Mouse (Mus musculus) embryo, embryonic 10 days (tissue): Measurements from ENCODE around the gene Sbno2.

Source experiments
- DNase-seq: peaks from one replicate; pipeline ENCODE4 v3.0.0-alpha.2; 2015; ENCODE audit warnings: low spot score

Gene Sbno2

DNA sequence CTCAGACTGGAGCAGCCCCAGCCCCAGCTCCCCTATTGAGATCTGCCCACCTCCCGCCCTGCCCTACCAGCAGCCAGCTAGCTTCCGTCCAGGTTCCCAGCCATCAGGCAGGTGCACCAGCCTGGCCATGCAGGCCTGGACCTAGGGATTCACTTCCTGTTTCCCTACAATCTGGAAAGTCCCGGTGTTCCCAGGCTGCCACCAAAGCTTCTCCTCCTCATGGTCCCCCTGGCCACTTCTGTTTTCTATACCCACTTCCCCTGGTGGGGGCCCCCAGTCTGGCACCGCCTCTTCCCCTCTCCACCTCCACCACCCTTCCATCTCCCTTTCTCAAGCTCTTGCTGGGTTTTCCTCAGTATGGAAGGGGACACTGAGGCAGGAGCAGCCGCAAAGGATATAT, at the start of gene Sbno2:
TSS of gene Sbno2 (minus strand) at position 112 of the 400 bp plus-strand sequence.
- DNase-seq, result no peak

DNA sequence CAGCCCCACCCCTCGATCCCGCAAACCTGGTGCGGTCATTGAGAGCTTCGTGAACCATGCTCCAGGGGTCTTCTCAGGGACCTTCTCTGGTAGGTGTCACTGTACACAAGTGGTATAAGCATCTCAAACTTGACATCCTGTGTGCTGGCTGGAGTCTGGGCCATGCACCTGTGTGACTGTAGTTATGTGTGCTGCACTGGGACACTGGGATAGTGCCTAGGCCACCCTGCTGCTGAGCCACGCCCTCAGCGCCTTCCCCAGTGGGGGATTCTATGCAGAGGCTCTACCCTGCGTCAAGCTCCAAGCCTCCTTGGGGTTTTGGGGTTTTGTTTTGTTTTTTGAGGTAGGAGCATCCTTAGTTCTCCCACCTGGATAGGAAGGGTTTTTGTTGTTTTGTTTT, 49.0 kb upstream of the Sbno2 start:
- DNase-seq, result no peak

DNA sequence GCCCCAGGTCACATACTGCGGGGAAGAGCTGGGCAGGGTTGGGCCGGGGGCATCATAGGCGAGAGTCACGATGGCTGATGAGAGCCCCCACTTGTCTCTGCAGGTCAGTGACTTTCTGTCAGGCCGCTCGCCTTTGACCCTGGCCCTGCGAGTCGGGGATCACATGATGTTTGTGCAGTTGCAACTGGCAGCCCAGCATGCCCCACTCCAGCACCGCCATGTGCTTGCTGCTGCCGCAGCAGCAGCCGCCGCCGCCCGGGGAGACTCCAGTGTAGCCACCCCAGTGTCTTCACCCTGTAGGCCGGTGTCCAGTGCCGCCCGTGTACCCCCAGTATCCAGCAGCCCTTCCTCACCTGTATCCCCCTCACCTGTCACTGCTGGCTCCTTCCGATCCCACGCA, 48.3 kb upstream of the Sbno2 start:
- DNase-seq, result no peak

DNA sequence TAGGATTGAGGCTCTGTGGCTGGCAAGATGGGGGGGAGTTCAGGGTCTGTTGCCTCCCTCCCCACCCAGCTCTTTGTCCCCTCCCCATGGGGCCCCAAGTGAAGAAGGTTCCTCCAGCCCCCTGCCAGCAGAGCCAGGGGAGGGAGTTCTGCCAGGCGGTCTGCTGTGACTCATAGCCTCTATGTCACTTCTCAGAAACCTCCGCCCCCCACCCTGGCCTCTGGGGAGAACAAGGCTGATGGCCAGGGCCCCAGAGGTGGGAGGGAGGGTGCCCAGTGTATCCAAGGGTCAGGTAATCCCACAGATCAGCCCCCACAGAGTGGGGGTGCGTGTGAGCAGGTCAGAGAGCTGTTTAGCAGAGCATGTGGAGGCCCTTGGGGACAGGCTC, 47.5 kb upstream of the Sbno2 start:
- no peak for DNase-seq

DNA sequence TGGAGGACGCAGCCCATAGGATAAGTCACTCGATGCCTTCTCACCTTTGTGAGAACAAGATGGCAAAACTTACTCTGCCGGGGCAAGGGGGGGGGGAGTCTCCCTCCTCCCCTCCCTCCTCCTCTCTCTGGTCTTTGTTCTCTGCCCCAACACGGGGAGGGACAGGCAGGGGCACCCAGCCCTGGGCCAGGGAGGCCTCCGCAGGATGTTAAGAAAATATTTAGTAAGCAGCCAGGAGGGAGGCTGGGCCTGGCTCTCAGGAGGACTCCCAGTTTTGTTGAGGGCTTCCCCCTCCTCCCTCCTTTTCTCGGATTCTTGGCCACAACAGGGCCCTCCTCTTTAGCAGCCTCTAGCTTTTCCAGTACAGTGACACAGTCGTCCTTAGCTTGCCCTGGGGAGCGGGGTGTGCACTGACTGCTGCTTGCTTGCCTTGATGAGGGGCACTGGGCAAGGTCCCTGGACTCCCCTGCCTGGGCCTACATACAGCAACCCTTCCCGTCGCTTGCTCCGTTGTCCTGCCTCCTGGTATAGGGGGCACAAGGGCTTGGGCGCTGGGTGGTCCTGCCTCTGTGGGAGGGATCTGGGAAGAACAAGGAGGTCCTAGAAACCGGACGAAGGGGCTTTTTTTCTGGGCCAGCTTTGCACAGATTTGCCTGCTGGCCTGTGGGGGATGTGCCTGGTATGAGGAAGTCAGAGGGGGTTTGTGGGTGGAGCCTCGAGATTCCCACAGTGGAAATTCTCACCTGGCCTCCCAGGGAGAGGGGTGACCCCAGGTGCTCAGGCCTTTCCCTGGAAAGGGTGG, 46.9 kb upstream of the Sbno2 start:
- DNase-seq, result peak; percentile 56

DNA sequence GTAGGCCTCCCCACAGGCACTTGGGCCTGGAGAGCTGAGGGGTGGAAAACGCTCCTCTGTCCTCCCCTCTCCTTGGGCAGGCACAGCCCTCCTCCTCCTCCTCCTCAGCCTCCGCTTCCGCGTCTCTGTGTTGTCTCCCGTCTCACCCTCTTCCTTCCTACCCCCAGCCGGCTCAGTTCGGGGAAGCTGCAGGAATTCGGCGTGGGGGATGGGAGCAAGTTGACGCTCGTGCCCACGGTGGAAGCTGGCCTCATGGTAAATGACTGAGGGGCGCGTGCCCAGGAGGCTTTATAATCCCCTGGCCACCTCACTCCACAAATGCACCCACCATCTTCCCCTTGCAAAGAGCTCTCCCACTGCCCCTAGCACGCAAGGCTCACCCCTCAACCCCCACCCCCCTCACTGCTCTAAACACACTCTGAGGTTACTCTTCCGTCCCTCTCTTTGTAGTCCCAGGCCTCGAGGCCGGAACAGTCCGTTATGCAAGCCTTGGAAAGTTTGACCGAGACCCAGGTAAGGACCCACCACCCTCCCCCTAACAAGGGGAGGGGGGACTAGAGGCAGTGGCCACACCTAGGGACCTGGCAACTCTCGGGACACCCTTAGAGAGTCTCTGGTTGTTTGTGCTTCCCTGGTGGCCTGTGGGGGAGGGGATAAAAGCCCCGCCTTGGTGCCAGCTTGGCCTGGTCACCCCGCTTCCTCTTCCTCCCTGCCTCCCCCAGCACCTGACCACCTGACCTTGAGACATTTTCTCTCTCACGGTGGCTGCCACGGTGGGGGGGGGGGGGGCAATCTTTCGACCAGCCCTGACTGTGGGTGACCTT, 46.1 kb upstream of the Sbno2 start:
- DNase-seq, result peak; percentile 67

DNA sequence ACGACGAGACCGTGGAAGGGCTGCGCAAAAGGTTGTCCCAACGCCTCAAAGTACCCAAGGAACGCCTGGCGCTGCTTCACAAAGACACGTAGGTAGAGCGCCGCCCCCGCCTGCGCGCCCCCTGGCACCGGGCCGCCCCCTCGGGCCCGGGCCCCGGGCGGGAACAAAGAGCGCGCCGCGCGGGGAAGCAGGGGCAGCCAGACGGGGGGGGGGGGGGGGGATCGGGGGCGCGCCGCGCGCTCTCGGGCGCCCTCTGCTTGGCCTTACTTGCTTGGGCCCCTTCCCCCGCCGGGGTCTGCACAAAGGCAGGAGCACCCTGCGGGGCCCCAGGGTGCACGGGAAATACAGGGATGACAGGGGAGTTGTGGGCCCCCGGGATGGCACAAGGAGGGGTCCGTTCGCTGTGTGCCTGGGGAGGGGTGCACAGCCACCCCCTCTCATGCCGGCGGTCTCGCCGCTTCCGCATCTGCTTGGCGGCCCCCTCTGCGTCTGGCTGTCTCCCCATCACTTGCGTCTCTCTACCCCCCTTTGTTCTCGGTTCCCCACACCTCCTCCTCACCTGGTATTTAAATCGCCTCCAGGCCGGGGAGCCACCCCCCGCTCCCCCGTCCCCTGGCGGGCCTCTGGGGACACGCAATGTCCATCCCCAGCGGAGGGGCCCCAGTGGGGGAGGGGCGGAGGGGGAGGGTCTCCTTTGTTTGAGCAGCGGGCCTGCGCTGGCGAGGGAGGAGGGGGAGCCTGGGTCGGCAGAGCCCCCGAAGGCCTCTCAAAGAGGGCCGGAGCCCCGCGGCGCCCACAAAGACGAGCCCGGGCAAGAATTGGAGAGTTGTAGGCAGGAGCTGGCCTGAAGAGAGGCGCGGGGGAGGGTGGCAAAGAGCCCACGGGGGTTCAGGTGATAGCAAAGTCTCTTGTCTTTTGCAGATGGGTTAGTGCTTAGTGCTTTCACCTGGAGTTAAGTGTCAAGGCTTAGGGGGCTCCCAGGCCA, 45.1 kb upstream of the Sbno2 start:
- DNase-seq, result peak; percentile 72

DNA sequence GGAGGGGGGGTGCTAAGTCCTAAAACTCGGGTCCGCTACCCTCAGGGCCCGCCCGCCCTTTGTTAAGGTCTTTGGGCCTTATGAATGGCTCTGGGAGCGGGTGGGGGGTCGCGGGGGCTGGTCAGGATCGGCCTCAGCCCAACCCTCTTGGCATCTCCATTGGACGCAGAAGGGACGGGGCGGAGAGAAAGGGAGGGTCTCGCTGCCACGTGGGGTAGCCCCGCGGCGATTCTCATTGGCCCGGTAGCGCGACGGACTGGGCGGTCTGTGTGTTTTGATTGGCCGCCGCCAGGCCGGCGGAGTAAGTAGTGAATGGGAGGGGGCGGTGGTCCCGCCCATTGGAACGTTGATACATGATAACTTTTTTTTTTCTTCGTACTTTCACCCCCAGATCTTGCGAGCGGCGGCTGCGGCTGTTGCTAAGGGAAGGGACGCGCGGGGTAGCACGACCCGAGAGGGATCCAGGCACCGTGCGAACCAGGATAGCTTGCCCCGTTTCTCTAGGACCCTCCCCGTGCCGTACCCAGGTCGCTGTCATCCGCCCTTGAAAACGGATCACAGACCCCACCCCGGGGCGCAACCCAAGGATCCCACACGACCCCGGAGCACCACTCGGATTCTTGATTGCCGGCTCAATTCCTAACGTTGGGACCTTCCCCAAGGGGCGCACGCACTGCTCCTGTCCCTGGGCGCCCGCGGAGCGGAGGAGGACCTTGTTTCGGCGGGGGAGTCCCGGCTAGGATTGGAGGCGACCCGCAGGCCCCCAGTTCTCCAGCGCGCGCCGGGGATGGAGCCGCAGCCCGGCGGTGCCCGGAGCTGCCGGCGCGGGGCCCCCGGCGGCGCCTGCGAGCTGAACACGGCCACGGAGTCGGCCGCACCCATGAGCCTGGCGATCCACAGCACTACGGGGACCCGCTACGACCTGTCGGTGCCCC, 44.2 kb upstream of the Sbno2 start:
- peak; percentile 99 for DNase-seq

DNA sequence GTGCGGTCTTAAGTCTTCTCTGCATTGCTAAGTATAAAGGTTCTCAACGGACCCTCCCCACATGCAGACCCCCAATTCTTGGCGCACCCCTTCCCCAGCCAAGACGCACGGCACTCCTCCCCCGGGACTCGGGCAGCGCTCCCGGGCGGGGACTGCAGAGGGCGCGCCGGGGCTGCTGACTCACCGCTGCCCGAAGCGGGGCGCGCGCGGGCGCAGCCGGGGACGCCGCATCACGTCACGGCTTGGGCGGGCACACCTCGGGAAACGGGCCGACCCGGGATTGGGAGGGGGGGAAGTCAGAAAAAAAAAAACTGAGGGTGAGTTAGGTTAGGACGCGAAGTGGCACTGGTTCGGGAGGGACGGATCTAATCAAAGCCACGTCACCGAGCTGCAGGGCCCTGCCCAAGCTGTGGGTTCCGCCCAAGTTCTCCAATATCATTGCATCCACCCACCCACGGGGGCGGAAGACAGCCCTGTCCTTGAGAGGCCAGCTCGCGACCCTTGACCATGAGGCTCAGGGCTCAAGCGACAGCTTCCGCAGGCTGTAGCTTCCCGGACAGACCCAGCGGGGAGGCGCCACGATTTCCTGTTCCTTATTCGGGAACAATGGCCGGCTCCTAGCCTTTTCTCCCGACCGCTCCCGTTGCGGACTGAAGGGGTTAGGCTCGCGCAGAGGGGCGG, 43.4 kb upstream of the Sbno2 start:
- DNase-seq, result peak; percentile 93

DNA sequence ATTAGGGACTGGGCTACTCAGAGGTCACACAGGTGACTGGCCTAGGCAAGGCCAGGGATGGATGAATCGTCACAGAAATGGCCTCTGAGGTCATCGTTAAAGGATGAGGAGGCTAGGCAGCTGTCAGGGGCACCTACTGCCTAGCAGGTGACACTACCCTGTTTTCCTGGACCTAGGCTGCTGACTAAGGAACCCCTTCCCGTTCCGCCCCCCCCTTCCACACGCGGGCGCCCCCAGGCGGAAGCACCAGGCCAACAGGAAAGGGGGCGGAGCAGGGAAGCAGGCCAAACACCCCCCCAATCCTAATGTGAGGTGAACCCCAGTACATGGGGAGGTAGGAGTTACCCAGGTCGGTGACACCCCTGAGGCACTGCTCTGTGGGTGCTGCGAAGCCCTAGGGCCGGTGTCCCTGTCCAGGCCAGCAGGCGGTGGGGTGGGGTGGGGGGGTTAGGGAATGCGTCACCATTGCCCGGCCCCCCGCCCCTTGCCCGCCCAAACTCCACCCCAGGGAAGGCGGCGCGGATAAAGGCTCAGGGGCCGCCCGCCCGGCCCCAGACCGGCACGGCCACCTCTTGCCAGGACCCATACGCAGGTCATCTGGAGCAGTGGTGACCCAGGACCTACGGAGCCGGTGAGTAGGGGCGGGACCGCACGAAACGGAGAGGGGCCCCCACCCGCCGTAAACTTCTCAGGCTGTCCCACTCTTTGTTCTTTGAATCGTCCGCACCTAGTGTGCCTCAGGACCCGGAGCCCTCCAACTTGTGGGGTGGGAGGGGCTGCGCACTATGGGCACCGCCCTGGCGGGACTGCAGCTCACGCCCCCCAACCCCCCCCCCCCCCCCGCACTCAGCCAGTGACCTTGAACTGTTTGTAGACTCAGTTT, 42.6 kb upstream of the Sbno2 start, which contains the start of gene Midn:
TSS of gene Midn (plus strand) at position 554 of the 883 bp plus-strand sequence.
- DNase-seq, result peak; percentile 79

DNA sequence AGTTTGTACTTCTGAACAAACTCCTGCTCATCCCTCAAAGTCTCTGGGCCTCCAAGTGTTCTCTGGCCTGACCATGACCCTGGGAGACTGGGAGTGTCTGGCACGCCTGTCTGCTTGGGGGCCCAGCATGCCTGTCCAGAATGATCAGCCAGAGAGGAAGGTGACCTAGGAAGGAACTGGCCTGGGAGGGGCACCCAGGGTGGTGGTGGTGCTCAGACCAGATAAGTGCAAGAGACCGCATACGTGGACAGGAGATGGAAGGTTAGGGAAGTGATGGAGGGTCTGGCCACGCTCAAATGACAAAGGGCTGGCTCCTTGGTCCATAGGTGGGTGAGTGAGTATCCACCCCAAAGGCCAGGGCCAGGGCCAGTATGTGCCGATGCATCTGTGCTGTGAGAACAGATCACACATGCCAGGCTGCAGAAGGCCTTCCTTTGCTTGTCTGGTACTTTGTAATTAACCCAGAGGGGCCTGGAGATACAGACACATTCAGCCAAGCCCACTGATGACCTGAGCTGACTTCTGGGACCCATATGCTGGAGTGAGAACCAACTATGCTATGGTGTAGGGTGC, 41.9 kb upstream of the Sbno2 start:
- DNase-seq, result no peak

DNA sequence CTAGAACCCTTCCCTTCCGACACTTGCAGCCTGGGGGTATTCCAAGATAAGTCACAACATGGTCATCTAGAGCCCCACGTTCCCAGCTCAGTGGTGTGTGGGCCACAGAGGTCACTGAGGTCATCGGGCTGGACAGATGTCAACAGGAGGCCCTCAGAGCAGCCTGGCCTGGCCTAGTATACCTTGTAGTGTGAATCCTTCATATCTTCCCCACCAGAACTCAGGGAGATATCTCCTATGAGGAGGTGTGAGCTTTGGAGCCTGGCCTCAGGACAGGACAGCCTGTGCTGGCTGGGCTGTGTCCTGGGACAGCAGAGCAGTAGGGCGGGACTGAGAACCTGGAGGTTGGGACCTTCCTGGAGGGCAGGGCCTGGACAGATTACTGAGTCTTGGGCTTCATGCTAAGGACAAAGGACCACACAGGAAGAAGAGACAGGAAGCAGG, 41.2 kb upstream of the Sbno2 start:
- no peak for DNase-seq

DNA sequence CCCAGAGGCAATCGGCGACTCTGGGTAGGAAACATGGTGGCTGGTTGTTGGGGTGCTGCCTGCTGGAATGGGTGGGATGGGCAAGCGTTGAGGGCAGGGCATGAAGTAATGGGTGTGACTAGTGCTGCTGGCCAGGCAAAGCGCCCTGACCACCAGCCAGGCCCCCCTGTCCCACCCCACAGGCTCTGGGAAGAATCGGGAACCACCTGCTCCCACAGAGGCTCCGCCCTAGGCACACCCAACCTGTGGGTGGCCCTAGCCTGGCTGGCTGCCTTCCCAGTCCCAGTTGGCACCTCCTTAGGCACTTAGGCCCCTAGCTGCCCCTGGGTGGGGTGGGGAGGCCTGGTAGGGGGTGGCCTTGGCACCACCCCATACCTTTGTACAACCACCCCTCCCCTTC, 40.5 kb upstream of the Sbno2 start:
- DNase-seq, result no peak

DNA sequence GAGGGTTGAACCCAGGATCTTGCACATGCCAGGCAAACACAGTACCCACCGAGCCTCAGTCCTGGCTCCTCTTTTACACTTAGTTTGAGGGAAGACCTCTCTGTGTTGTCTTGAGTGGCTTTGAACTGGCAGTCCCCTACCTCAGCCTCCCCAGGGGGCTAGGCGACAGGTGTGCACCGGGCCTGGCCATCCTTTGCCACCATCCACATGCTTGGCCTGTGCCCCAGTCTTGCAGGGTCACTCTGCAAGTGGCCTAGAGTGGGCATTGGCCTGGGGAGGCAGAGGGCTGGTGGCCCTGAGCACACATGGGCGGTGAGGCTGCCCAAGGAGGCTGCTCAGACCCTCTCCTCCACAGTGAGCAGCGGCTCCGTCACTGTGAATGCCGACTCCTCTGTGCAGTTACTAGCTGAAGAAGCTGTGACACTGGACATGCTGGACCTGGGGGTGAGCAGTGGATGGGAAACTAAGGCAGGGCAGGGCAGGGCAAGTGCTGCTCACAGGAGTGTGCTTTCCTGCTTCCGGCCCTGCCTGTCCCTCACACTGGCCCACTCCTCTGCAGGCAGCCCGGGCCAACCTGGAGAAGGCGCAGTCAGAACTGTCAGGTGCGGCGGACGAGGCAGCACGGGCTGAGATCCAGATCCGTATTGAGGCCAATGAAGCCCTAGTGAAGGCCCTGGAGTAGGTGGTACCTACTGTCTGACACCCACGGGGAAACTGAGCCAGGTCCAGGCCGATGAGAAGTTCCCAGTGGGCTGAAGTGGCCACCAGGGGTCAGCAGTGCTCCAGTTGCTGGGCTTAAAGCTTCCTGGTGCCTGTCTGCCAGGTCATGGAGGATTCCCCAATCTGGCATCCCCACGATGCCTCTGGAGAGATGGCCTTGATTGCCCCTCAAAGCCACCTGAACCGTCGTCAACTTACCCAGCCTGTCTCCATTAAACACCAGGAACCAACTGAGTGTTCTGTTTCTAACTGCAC, 39.8 kb upstream of the Sbno2 start:
- DNase-seq, result peak; percentile 83

DNA sequence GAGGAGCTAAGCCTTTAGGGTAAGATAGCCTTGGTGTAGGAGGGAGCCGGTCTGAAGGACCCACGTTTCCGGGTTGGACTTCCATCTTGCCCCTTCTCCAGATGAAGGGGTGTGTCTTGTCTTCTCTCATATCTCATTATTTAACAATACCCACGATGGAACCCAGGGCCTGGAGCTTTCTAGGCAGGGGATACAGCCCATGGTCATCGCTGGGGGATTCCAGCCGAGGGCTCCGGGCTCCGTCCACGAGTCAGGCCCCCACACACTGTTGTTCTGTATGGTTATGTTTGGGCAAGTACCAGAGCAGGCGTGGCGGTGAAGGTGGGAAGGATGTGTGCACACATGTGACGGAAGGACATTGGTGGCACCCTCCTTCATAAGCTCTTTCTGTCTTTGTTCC, 38.8 kb upstream of the Sbno2 start:
- no peak for DNase-seq

DNA sequence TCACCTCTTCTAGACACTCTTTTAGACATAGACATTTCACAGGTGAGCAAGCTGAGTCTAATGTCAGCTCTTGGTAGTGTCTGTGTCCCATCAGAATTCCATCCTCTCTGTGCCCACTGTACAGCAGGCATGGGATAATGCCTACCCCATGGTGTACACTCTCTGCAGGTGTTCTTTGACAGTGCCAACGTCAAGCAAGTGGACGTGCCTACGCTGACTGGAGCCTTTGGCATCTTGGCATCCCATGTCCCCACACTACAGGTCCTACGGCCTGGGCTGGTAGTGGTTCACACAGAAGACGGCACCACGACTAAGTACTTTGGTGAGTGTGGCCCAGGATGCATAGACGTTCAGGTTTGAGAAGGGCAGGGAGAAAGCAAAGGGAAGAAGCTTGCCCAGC, 38.3 kb upstream of the Sbno2 start:
- no peak for DNase-seq

DNA sequence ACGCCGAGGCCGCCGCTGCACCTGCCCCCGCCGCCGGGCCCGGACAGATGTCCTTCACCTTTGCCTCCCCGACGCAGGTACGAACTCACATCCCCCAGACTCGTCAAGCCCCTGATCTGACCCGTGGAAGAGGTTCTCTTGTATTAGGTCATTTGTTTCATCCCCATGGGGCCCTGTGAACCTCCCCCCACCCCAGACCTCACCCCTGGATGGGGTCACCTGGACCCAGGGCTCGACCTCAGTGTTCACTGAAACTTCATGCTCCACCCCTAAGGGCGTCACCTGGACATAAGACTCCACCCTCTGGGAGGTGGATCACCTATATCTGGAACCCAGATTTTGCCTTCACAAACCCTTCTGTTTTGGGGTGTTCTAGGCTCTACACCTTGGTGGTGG, 37.2 kb upstream of the Sbno2 start:
- no peak for DNase-seq
